Mouse (Mus musculus) spleen, adult 2 months (tissue): ENCODE measurements around the gene Plod3. TPM values are rescaled to one million over a fixed set of nuclear protein-coding genes. Genes with fewer than 3 reads are reported as not detected.

ENCODE experiments used
- DNase-seq, 2 experiments: peaks; one replicate each; pipeline versions ENCODE4 v3.0.0 to v3.0.0-alpha.2; 2012 to 2021; ENCODE audit warnings: low spot score in 2 of 2, low read depth in 1 of 2
- H3K27ac ChIP-seq: fragments of 200-500 bp; 2 replicates; pipeline ENCODE4 v1.5.1; 2012; ENCODE audit warnings: low read length, inconsistent platforms; ENCODE audit not compliant: insufficient read depth
- H3K27me3 ChIP-seq: fragments of 200-500 bp; 2 replicates; pipeline ENCODE4 v1.6.1; 2012; ENCODE audit warnings: mild to moderate bottlenecking, moderate library complexity, low read length, inconsistent platforms; ENCODE audit not compliant: control insufficient read depth, insufficient read depth
- H3K36me3 ChIP-seq: fragments of 200-500 bp; 2 replicates; pipeline ENCODE4 v1.6.1; 2012; ENCODE audit warnings: mild to moderate bottlenecking, low read length, inconsistent platforms; ENCODE audit not compliant: control insufficient read depth, insufficient read depth
- H3K4me1 ChIP-seq: fragments of 200-500 bp; 2 replicates; pipeline ENCODE4 v1.6.1; 2011; ENCODE audit warnings: inconsistent platforms; ENCODE audit not compliant: control insufficient read depth, insufficient read depth, insufficient read length
- H3K4me3 ChIP-seq: fragments of 200-500 bp; 2 replicates; pipeline ENCODE4 v1.5.1; 2011; ENCODE audit warnings: mild to moderate bottlenecking, inconsistent platforms; ENCODE audit not compliant: insufficient read depth, insufficient read length; ENCODE audit errors: extremely low read depth
- CTCF ChIP-seq: fragments of 200-500 bp; IDR thresholded peaks from 2 replicates; pipeline ENCODE4 v1.5.1; 2011; ENCODE audit warnings: mild to moderate bottlenecking, inconsistent platforms; ENCODE audit not compliant: insufficient read depth, insufficient read length, insufficient replicate concordance; ENCODE audit errors: extremely low read depth
- POLR2A ChIP-seq: fragments of 200-500 bp; IDR thresholded peaks from 2 replicates; pipeline ENCODE4 v1.6.1; 2011; ENCODE audit warnings: low read depth, low read length, inconsistent platforms
- WGBS: fragments of 180-500 bp; shearing (Covaris S2); methylation state at CpG from one replicate; pipeline ENCODE4 v1.1.7; 2018; 5-methylcytosine and 5-hydroxymethylcytosine counted together
- polyA plus RNA-seq: library from polyadenylated mRNA; depleted of rRNA; stranded (reverse); fragments of >200 nt; gene quantifications from 2 replicates; pipeline ENCODE4 v1.2.3, GENCODE M21; 2012

The Plod3 gene
- polyA plus RNA-seq, 1 experiment = 37.2 TPM

GRCm38 (mm10) chr5:136987138-136987933 is 517 bp downstream of the Plod3 start:
- Histone ChIP-seq H3K4me3 (peak overlapping the region; percentile 76), H3K27ac (peak overlapping the region; percentile 58), H3K27me3 (no peaks in the 10 kb centered on the region), H3K4me1 (peaks cover 2% of the 10 kb centered on the region; the same call in 1 of the 2 replicates), H3K36me3 (peaks cover 12% of the 10 kb centered on the region)
- no peak for TF ChIP-seq CTCF
- TF ChIP-seq POLR2A = no peak
- under 1% methylated on average over 67 of the region's 67 CpGs for WGBS
- DNase-seq = peak in 1 of 2 experiments; percentile 56

GRCm38 (mm10) chr5:136987934-136988271 is 1.1 kb downstream of the Plod3 start, which contains the start of gene Znhit1:
Znhit1 (minus strand) TSS chr5:136988021.
- Histone ChIP-seq H3K36me3 (peaks cover 12% of the 10 kb centered on the region), H3K27me3 (no peaks in the 10 kb centered on the region), H3K4me1 (peaks cover 2% of the 10 kb centered on the region; the same call in 1 of the 2 replicates), H3K27ac (peak within 1 kb of the TSS; percentile 58), H3K4me3 (peak within 1 kb of the TSS; percentile 76)
- no peak for TF ChIP-seq CTCF
- TF ChIP-seq POLR2A = no peak
- WGBS = 5% methylated on average over 12 of the region's 12 CpGs
- no peak for DNase-seq

- no peak for TF ChIP-seq POLR2A
- TF ChIP-seq CTCF = no peak
- H3K27ac ChIP-seq = no peak overlapping the region
- no peaks in the 10 kb centered on the region for H3K27me3 ChIP-seq
- peak overlapping the region; percentile 27; the same call in 1 of the 2 replicates for H3K4me3 ChIP-seq
- peaks cover 12% of the 10 kb centered on the region for H3K36me3 ChIP-seq
- no peak for DNase-seq
- peaks cover 2% of the 10 kb centered on the region; the same call in 1 of the 2 replicates for H3K4me1 ChIP-seq
- 55% methylated on average over 6 of the region's 7 CpGs for WGBS
Observed at GRCm38 (mm10) chr5:136988420-136988819, 1.6 kb downstream of the Plod3 start.

- 86% methylated on average over 6 of the region's 6 CpGs for WGBS
- DNase-seq = no peak
- H3K4me1 ChIP-seq = peaks cover 2% of the 10 kb centered on the region; the same call in 1 of the 2 replicates
- H3K4me3 ChIP-seq = no peak overlapping the region
- H3K27me3 ChIP-seq = no peaks in the 10 kb centered on the region
- no peak overlapping the region for H3K27ac ChIP-seq
- peaks cover 14% of the 10 kb centered on the region for H3K36me3 ChIP-seq
- no peak for TF ChIP-seq POLR2A
Observed at GRCm38 (mm10) chr5:136989801-136990200, 3.0 kb downstream of the Plod3 start.

- H3K27me3 ChIP-seq = no peaks in the 10 kb centered on the region
- 78% methylated on average over 5 of the region's 5 CpGs for WGBS
- no peak overlapping the region for H3K4me3 ChIP-seq
- no peak overlapping the region for H3K27ac ChIP-seq
- peaks cover 3% of the 10 kb centered on the region for H3K36me3 ChIP-seq
- no peaks in the 10 kb centered on the region for H3K4me1 ChIP-seq
- no peak for DNase-seq
- TF ChIP-seq POLR2A (no peak), CTCF (no peak)
Observed at GRCm38 (mm10) chr5:136999449-136999848, 12.6 kb downstream of the Plod3 start.

- no peak overlapping the region for H3K27ac ChIP-seq
- TF ChIP-seq POLR2A = no peak
- WGBS = 90% methylated on average over 2 of the region's 2 CpGs
- no peaks in the 10 kb centered on the region for H3K36me3 ChIP-seq
- H3K4me1 ChIP-seq = no peaks in the 10 kb centered on the region
- no peaks in the 10 kb centered on the region for H3K27me3 ChIP-seq
- no peak overlapping the region for H3K4me3 ChIP-seq
- no peak for DNase-seq
Observed at GRCm38 (mm10) chr5:137000612-137001011, 13.8 kb downstream of the Plod3 start.

- TF ChIP-seq POLR2A = no peak
Observed at GRCm38 (mm10) chr5:137007276-137007675, 20.5 kb downstream of the Plod3 start.

More at GRCm38 (mm10) chr5:137007276-137007675, 20.5 kb downstream of the Plod3 start:
- no peak for DNase-seq
- H3K4me3 ChIP-seq = no peak overlapping the region
- no peak overlapping the region for H3K27ac ChIP-seq
- H3K27me3 ChIP-seq = no peaks in the 10 kb centered on the region
- WGBS = 52% methylated on average over 8 of the region's 8 CpGs
- no peaks in the 10 kb centered on the region for H3K4me1 ChIP-seq
- H3K36me3 ChIP-seq = no peaks in the 10 kb centered on the region
